Mouse (Mus musculus) gastrocnemius, adult 8-10 months (tissue): ENCODE measurements at regions not wholly inside any gene's neighbourhood (a gene's known extent, or its start where the extent isn't known, plus 50 kb on each side); places are given as distances from the start of the nearest gene placed in this dataset.

Experiments used
- DNase-seq, 2 experiments: peaks; one replicate each; pipeline ENCODE4 v3.0.0; 2022; ENCODE audit warnings: low spot score in 2 of 2

DNA sequence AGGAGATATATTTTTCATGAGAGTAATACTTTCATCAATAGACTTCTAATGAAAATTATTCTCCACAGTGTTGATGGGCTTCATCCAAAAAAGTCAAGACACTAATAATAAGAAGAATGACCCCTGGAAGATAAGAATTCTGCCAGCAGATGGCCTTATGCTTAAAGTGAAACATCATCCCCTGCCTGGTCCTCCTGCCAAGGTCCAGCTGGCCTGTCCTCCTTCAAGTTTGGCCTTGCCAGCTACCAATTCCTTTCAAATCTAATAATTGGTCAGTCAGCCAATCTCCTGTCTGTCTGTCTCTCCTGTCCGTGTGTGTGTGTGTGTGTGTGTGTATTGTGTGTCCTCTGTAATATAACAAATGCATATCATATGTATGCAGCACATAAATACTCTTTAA is 388.8 kb downstream of the Wdr11 start:
- no peak for DNase-seq

GRCm38 (mm10) chr7:129982411-129982810 is 390.7 kb downstream of the Wdr11 start:
- DNase-seq = no peak

- DNase-seq = no peak
Observed at GRCm38 (mm10) chr7:129983601-129984120, 392.0 kb downstream of the Wdr11 start.

DNA sequence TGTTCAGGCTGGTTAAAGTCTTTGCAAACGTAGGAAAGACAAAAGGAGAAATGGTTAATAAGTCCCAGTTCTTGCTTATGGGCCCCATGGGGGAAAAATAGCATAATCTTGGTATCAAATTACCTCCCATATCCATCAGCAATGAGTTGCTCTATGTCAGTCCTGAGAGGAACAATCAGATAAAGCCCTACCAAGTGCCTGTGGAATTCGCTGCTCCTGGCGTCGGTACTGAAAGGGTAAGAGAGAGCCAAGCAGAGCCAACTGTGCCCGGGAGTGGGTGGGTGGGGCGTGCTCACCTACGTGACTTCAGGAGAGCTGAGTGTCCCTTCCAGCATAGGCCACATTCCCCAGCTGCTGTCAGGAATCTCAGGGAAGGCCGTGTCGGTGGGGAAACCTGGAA is 392.7 kb downstream of the Wdr11 start:
- no peak for DNase-seq

- DNase-seq = no peak
Observed at GRCm38 (mm10) chr7:129987119-129987665, 395.5 kb downstream of the Wdr11 start.

GRCm38 (mm10) chr7:129987713-129988112 is 396.1 kb downstream of the Wdr11 start:
- DNase-seq = no peak

- no peak for DNase-seq
Observed at GRCm38 (mm10) chr7:129993446-129994223, 402.0 kb downstream of the Wdr11 start.

DNA sequence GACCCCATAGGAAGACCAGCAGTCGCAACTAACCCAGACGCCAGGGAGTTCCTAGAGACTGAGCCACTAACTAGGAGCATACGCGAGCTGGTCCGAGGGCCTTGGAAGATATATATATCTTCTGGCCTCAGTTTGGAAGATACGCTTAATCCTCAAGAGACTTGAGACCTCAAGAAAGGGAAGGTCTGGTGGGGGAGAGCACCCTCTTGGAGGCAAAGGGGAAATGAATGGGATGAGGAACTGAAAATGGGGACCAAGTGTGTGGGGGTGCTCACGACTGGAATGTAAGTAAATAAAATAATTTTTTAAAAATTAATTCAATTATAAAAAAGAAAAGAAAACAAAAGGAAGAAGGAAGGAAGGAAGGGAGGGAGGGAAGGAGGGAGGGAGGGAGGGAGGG is 403.9 kb downstream of the Wdr11 start:
- DNase-seq = no peak

GRCm38 (mm10) chr7:130001064-130001463 is 409.4 kb downstream of the Wdr11 start:
- no peak for DNase-seq

DNA sequence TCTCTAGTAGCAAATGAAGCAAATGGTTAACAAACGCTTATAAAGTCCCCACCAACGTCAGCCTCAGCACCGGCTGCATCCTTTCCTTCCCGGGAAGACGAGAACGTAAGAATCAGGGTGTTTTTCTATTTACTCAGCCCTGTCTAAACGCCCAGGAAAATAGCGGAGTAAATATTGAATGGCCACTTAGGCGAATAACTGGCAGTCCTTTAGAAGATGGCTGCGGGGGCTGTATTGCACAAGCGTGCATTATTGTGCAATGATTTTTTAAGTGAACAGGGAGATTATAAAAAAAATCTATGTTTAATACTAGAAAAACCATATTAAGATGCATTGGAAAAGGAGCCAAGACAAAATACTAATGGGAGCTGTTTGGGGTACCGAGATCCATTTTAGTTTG is 410.3 kb downstream of the Wdr11 start:
- no peak for DNase-seq

GRCm38 (mm10) chr7:130005406-130005805 is 413.7 kb downstream of the Wdr11 start:
- no peak for DNase-seq

DNA sequence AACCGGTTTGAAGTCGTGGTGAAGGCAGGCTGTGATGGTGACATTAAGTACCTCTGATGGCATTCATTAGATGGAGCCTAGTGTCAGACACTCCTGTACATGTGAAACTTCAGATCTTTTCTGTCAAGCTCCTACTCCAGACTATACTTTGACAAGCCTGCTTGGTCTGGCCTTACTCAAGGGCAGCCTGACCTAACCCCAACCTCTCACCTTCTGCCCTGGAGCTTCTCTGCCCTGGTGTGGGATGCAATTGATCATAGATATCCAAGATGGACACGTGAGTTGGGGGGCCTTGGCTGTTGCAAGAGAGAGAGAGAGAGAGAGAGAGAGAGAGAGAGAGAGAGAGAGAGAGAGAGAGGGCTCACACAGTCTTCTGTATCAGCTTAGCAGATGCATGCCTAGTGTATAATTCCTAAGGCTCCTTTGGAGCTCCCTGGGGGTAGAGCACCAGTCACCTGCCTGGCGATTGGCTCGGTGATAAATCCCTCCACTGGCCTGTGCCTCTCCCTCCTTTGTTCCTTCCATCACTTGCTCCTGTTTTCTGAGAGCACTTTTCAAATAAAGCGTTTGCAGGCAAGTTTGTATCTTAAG is 416.4 kb downstream of the Wdr11 start:
- DNase-seq = no peak

- no peak for DNase-seq
Observed at GRCm38 (mm10) chr7:130008591-130009418, 417.1 kb downstream of the Wdr11 start.

DNA sequence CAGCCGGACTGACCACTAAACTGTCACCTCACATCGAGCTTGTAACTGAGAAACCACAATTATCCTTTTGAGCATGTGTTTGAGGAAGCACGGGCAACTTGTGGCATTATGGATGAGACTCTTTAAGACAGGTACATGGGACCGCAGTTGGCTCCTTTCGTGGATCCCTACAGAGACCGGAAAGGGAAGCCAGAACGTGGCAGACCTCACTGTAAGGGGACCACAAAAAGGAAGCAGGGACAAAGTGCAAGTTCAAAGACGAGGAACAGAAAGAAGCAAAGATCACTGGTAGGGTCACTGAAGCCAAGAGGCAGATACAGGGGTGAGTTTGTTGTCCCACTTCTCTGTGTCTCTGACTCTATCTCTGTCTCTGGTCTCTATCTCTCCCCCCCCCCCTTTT is 420.4 kb downstream of the Wdr11 start:
- no peak for DNase-seq

GRCm38 (mm10) chr7:130013109-130013508 is 421.4 kb downstream of the Wdr11 start:
- DNase-seq = no peak

GRCm38 (mm10) chr7:130014609-130015008 is 422.9 kb downstream of the Wdr11 start:
- DNase-seq = no peak

- no peak for DNase-seq
Observed at GRCm38 (mm10) chr7:130015375-130016014, 423.8 kb downstream of the Wdr11 start.

GRCm38 (mm10) chr7:130016015-130016874 is 424.6 kb downstream of the Wdr11 start:
- no peak for DNase-seq

- no peak for DNase-seq
Observed at GRCm38 (mm10) chr7:130018891-130019290, 427.2 kb downstream of the Wdr11 start.

- no peak for DNase-seq
Observed at GRCm38 (mm10) chr7:130028945-130029344, 437.3 kb downstream of the Wdr11 start.
